Mouse (Mus musculus) layer of hippocampus, postnatal 36 days (tissue): ENCODE results near the gene Mon1b. TPM values are rescaled to one million over a fixed set of nuclear protein-coding genes. Genes with fewer than 3 reads are reported as not detected.
A peak's percentile ranks its signal among the peaks of the same experiment; 100 is the strongest.

Experiments used
- DNase-seq, 2 experiments: peaks; one replicate each; pipeline ENCODE4 v3.0.0; 2022
- total RNA-seq, 2 experiments: library from RNA; stranded (reverse); gene quantifications; 2 replicates each; pipeline ENCODE4 v1.2.3; 2021

Mon1b gene
- total RNA-seq, 2 experiments from 2014 or later = 23.9 to 25.8 TPM

- DNase-seq = no peak
These were observed 37.9 kb downstream of the Mon1b start for GRCm38 (mm10) chr8:113673300-113673699.

- no peak for DNase-seq
These were observed 39.2 kb downstream of the Mon1b start for GRCm38 (mm10) chr8:113674611-113675010.

- DNase-seq = no peak
These were observed 39.9 kb downstream of the Mon1b start for GRCm38 (mm10) chr8:113675281-113675680.

- no peak for DNase-seq
These were observed 41.4 kb downstream of the Mon1b start for GRCm38 (mm10) chr8:113676811-113677210.

- no peak for DNase-seq
These were observed 44.0 kb downstream of the Mon1b start for GRCm38 (mm10) chr8:113679361-113679760.

- DNase-seq = no peak
These were observed 52.6 kb downstream of the Mon1b start for GRCm38 (mm10) chr8:113687889-113688542.

- DNase-seq = no peak
These were observed 53.1 kb downstream of the Mon1b start for GRCm38 (mm10) chr8:113688543-113688915.

GRCm38 (mm10) chr8:113691622-113692343 lies 56.4 kb downstream of the Mon1b start:
- DNase-seq = peak in 1 of 2 experiments; percentile 4

Other genes starting within 250 kb of the Mon1b start
- gene Syce1l, start 7.6 kb downstream of the Mon1b start, total RNA-seq = not detected
- gene Adamts18, start 213.2 kb downstream of the Mon1b start, total RNA-seq = 1 to 10 TPM; 1.5 to 1.7 TPM